In genomic region chr5:148575163-148575562, GRCm38 (mm10) we compare ENCODE assay signal across 18 mouse cellular contexts. TPM values are rescaled to one million over a fixed set of nuclear protein-coding genes. Genes with fewer than 3 reads are reported as not detected.
A peak's percentile ranks its signal among the peaks of the same experiment; 100 is the strongest.
DNase-seq lines count a peak whose midpoint lies in the region; ATAC-seq and TF ChIP-seq lines count a peak whose summit lies in the region.
"Had no signal": no experiment of that assay in that cellular context is flagged by ENCODE, and none has a peak within 500 bp of the region (broad histone marks: within the 10 kb centered on the region; RNA-seq: fewer than 3 reads in every experiment).

No protein-coding gene starts in this region.

- no peak for TF ChIP-seq POLR2A in CH12.LX (IDR thresholded peaks at IDR 0.05; ENCODE audit: low read depth, low read length)

- 37% methylated on average over 5 of the region's 5 CpGs for WGBS in heart, embryonic 15.5 days
- 51% methylated on average over 5 of the region's 5 CpGs for WGBS in liver, embryonic 12.5 days (ENCODE audit: insufficient replicate concordance)
- WGBS in embryonic facial prominence, embryonic 10.5 days = 71% methylated on average over 5 of the region's 5 CpGs
- WGBS in midbrain, embryonic 13.5 days = 78% methylated on average over 5 of the region's 5 CpGs

- in situ Hi-C loops in CH12.LX (cut with MboI; ENCODE audit: low pct_ligation_motif_present, low pct_unique_long_range_greater_than_20kb, low sequenced_read_pairs) = no loop called here

- TF ChIP-seq RAD21 in CH12.LX (IDR thresholded peaks at IDR 0.05; ENCODE audit: low read depth, low read length) = peak; percentile 5

- TF ChIP-seq CTCF in CH12.LX (conservative IDR thresholded peaks at IDR 0.05 in 1 of 2, IDR thresholded peaks at IDR 0.05 in 1 of 2; ENCODE audit: low read depth in 2 of 2, low read length in 2 of 2) = no peak

- no peaks in the 10 kb centered on the region for H3K9me3 ChIP-seq in heart, embryonic 15.5 days (replicated peaks)
- no peaks in the 10 kb centered on the region for H3K9me3 ChIP-seq in liver, embryonic 12.5 days (replicated peaks)
- H3K9me3 ChIP-seq in CH12.LX (replicated peaks; ENCODE audit: low read length) = peaks cover 2% of the 10 kb centered on the region
- H3K9me3 ChIP-seq in embryonic facial prominence, embryonic 10.5 days = no peaks in the 10 kb centered on the region
- H3K9me3 ChIP-seq in midbrain, embryonic 13.5 days = no peaks in the 10 kb centered on the region
- H3K9me3 ChIP-seq: embryonic facial prominence, embryonic 15.5 days; neural tube, embryonic 12.5 days had no signal

- H3K27ac ChIP-seq in heart, embryonic 15.5 days = peak overlapping the region; percentile 24
- no peak overlapping the region for H3K27ac ChIP-seq in liver, embryonic 12.5 days
- no peak overlapping the region for H3K27ac ChIP-seq in CH12.LX (ENCODE audit: insufficient read depth, low read depth)
- H3K27ac ChIP-seq in embryonic facial prominence, embryonic 10.5 days (replicated peaks) = peak overlapping the region; percentile 66; the same call in 1 of the 2 replicates
- H3K27ac ChIP-seq in midbrain, embryonic 13.5 days = no peak overlapping the region
- H3K27ac ChIP-seq: embryonic facial prominence, embryonic 15.5 days; limb, embryonic 12.5 days; neural tube, embryonic 12.5 days had no signal

- H3K4me3 ChIP-seq in heart, embryonic 15.5 days = peak overlapping the region; percentile 21
- H3K4me3 ChIP-seq in liver, embryonic 12.5 days = no peak overlapping the region
- H3K4me3 ChIP-seq in CH12.LX (replicated peaks in 1 of 3; ENCODE audit: low read depth in 2 of 3, low read length in 2 of 3, poor library complexity in 1 of 3) = no peak overlapping the region
- no peak overlapping the region for H3K4me3 ChIP-seq in embryonic facial prominence, embryonic 10.5 days
- H3K4me3 ChIP-seq in midbrain, embryonic 13.5 days (replicated peaks) = no peak overlapping the region
- H3K4me3 ChIP-seq: embryonic facial prominence, embryonic 15.5 days; limb, embryonic 12.5 days; neural tube, embryonic 12.5 days had no signal

- H3K27me3 ChIP-seq in heart, embryonic 15.5 days = no peaks in the 10 kb centered on the region
- H3K27me3 ChIP-seq in liver, embryonic 12.5 days (replicated peaks) = no peaks in the 10 kb centered on the region
- H3K27me3 ChIP-seq in CH12.LX (replicated peaks) = no peaks in the 10 kb centered on the region
- H3K27me3 ChIP-seq in embryonic facial prominence, embryonic 10.5 days (replicated peaks; ENCODE audit: low read depth, poor library complexity, severe bottlenecking) = no peaks in the 10 kb centered on the region
- H3K27me3 ChIP-seq in midbrain, embryonic 13.5 days = no peaks in the 10 kb centered on the region
- H3K27me3 ChIP-seq: embryonic facial prominence, embryonic 15.5 days; limb, embryonic 12.5 days; neural tube, embryonic 12.5 days had no signal

- no peak for TF ChIP-seq EP300 in CH12.LX (IDR thresholded peaks at IDR 0.05; ENCODE audit: low read length)

- H3K9ac ChIP-seq in heart, embryonic 15.5 days = no peak overlapping the region
- no peak overlapping the region for H3K9ac ChIP-seq in liver, embryonic 12.5 days
- no peak overlapping the region for H3K9ac ChIP-seq in CH12.LX (ENCODE audit: insufficient read depth, low read depth)
- H3K9ac ChIP-seq in midbrain, embryonic 13.5 days (replicated peaks) = no peak overlapping the region
- H3K9ac ChIP-seq: embryonic facial prominence, embryonic 15.5 days; limb, embryonic 12.5 days; neural tube, embryonic 12.5 days had no signal

- peaks cover 12% of the 10 kb centered on the region for H3K4me1 ChIP-seq in heart, embryonic 15.5 days (replicated peaks)
- H3K4me1 ChIP-seq in liver, embryonic 12.5 days = peaks cover 9% of the 10 kb centered on the region
- H3K4me1 ChIP-seq in CH12.LX (ENCODE audit: control insufficient read depth in 1 of 2, insufficient read depth in 2 of 2) = peaks cover 5 to 18% of the 10 kb centered on the region in 2 experiments
- H3K4me1 ChIP-seq in embryonic facial prominence, embryonic 10.5 days = peaks cover 36% of the 10 kb centered on the region
- H3K4me1 ChIP-seq in midbrain, embryonic 13.5 days (replicated peaks) = peaks cover 12% of the 10 kb centered on the region; the same call in 1 of the 2 replicates
- H3K4me1 ChIP-seq: embryonic facial prominence, embryonic 15.5 days; neural tube, embryonic 12.5 days had no signal

- no peaks in the 10 kb centered on the region for H3K79me2 ChIP-seq in CH12.LX (replicated peaks; ENCODE audit: control insufficient read depth, extremely low read depth, insufficient read depth, poor library complexity, severe bottlenecking)

- dilution Hi-C loops in CH12.LX (cut with MboI; ENCODE audit: extremely low pct_ligation_motif_present, extremely low pct_unique_long_range_greater_than_20kb, low sequenced_read_pairs) = no loop called here

- H3K36me3 ChIP-seq in heart, embryonic 15.5 days = no peaks in the 10 kb centered on the region
- H3K36me3 ChIP-seq in liver, embryonic 12.5 days = no peaks in the 10 kb centered on the region
- H3K36me3 ChIP-seq in CH12.LX (replicated peaks in 1 of 2; ENCODE audit: control insufficient read depth in 1 of 2, insufficient read depth in 1 of 2, low read length in 1 of 2) = no peaks in the 10 kb centered on the region
- no peaks in the 10 kb centered on the region for H3K36me3 ChIP-seq in embryonic facial prominence, embryonic 10.5 days (replicated peaks)
- no peaks in the 10 kb centered on the region for H3K36me3 ChIP-seq in midbrain, embryonic 13.5 days
- H3K36me3 ChIP-seq: embryonic facial prominence, embryonic 15.5 days; G1E; limb, embryonic 12.5 days; neural tube, embryonic 12.5 days had no signal

- no peak for ATAC-seq in heart, embryonic 15.5 days (replicated peaks; ENCODE audit: insufficient number of reproducible peaks, insufficient read depth, low FRiP score, low read depth)
- ATAC-seq in liver, embryonic 12.5 days = no peak
- no peak for ATAC-seq in midbrain, embryonic 13.5 days
- ATAC-seq: hindbrain, embryonic 16.5 days had no signal

- H3K4me2 ChIP-seq in heart, embryonic 15.5 days = peak overlapping the region; percentile 50
- peak overlapping the region; percentile 5 for H3K4me2 ChIP-seq in liver, embryonic 12.5 days
- H3K4me2 ChIP-seq in CH12.LX (ENCODE audit: insufficient read depth, low read depth, poor library complexity, severe bottlenecking) = no peak overlapping the region
- no peak overlapping the region for H3K4me2 ChIP-seq in midbrain, embryonic 13.5 days (replicated peaks)
- H3K4me2 ChIP-seq: embryonic facial prominence, embryonic 15.5 days; limb, embryonic 12.5 days; neural tube, embryonic 12.5 days had no signal

- no peak for DNase-seq in heart, adult 11 months
- DNase-seq in liver = no peak
- no peak for DNase-seq in CH12.LX (ENCODE audit: extremely low read depth)
- no peak for DNase-seq in embryonic facial prominence, embryonic 10.5 days (ENCODE audit: low spot score)
- no peak for DNase-seq in gastrocnemius, postnatal 10 days
- DNase-seq: cerebellum, adult 9-10 months; kidney, adult 8-10 months; lung, adult 18-20 months; right cerebral cortex, postnatal 14 days; thymus, postnatal 4 days had no signal

TF ChIP-seq in CH12.LX, 34 proteins besides CTCF, POLR2A, EP300 and RAD21:
- TF ChIP-seq CHD2 (IDR thresholded peaks at IDR 0.05; ENCODE audit: low read length) (no peak), TCF12 (IDR thresholded peaks at IDR 0.05; ENCODE audit: low read depth, low read length) (no peak), MEF2A (IDR thresholded peaks at IDR 0.05; ENCODE audit: borderline replicate concordance, low read depth, low read length) (no peak), MXI1 (IDR thresholded peaks at IDR 0.05; ENCODE audit: low read depth, low read length) (no peak)

RNA-seq across cellular contexts. Expression of gene Ubl3, which starts 22.6 kb away (rescaled TPM):
- 65.5 and 67.6 TPM in 2 replicates for polyA plus RNA-seq in heart, embryonic 15.5 days (2015; fragmentation: Nextera tagmentation; extraction: Ambion mirVana)
- polyA plus RNA-seq in liver, embryonic 12.5 days (2016; fragmentation: Nextera tagmentation; extraction: Ambion mirVana) = 34.0 and 36.3 TPM in 2 replicates
- total RNA-seq in CH12.LX (2012; rRNA removed) = 44.8 and 46.9 TPM in 2 replicates
- 83.3 and 83.5 TPM in 2 replicates for total RNA-seq in CH12.LX (2014; rRNA removed)
- polyA plus RNA-seq in CH12.LX (2012; ENCODE audit: insufficient read length, low read depth) = 81.8 and 85.9 TPM in 2 replicates
- polyA plus RNA-seq in embryonic facial prominence, embryonic 10.5 days (2016; fragmentation: Nextera tagmentation; extraction: Ambion mirVana) = 55.4 and 56.3 TPM in 2 replicates
- 10 to 100 TPM; 81.3 to 82.0 TPM for total RNA-seq in gastrocnemius, postnatal 10 days (2021)
- polyA plus RNA-seq in midbrain, embryonic 13.5 days (2015; fragmentation: Nextera tagmentation; extraction: Ambion mirVana) = 55.3 and 69.1 TPM in 2 replicates

Comparison
In these comparisons a context has a peak if more than half of its experiments do, and no peak if none do; other contexts are left out.
1. H3K27ac ChIP-seq: peak in heart, embryonic 15.5 days (single experiment) and embryonic facial prominence, embryonic 10.5 days (single experiment); none in liver, embryonic 12.5 days (single experiment), CH12.LX (single experiment) and midbrain, embryonic 13.5 days (single experiment).
2. H3K4me2 ChIP-seq: peak in heart, embryonic 15.5 days (single experiment) and liver, embryonic 12.5 days (single experiment); none in CH12.LX (single experiment) and midbrain, embryonic 13.5 days (single experiment).